Mouse (Mus musculus): ENCODE measurements at regions not wholly inside any gene's neighbourhood (a gene's known extent, or its start where the extent isn't known, plus 50 kb on each side); places are given as distances from the start of the nearest gene placed in this dataset.
"Not testable (repeated sequence)": the region's sequence is repeated elsewhere in the genome, so short reads cannot be mapped to it uniquely, and the experiment has no call there.

DNA sequence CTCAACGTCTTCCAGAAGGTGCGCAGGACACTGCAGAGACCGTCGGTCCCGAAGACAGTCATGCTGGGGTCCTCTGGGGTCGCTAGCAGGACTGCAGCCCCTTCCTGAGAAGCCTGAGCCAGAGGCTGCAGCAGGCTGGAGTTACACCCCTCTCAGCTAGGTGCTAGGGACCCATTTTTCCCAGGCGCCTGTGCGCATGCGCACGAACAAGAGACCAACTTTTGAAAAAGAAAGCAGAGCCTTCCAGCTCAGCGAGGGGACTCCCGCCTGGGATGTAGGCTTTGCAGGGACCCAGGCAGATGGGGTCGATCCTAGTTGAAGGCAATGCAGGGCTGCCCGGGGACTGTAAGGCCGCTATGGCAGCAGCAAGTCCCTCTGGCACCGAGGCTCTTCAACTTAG, 104.7 kb upstream of the Atg7 start:
- DNase-seq (ENCODE audit: low spot score in 2 of 2), result not testable (repeated sequence)

- DNase-seq (ENCODE audit: low spot score in 2 of 2), result peak in 1 of 2 experiments; percentile 42
These were observed 92.7 kb upstream of the Atg7 start for GRCm38 (mm10) chr6:114550096-114550669.

- DNase-seq (ENCODE audit: low spot score in 2 of 2), result not testable (repeated sequence)
These were observed 89.8 kb upstream of the Atg7 start for GRCm38 (mm10) chr6:114553072-114553471.

GRCm38 (mm10) chr6:114555186-114555585, 87.7 kb upstream of the Atg7 start:
- DNase-seq (ENCODE audit: low spot score in 2 of 2), result not testable (repeated sequence)

GRCm38 (mm10) chr6:114577319-114577718, 65.6 kb upstream of the Atg7 start:
- DNase-seq (ENCODE audit: low spot score in 2 of 2), result peak; percentile 12 to 58
